8 mouse cellular contexts compared by ENCODE assay signal in genomic region chr16:30387871-30388460, GRCm38 (mm10). TPM values are rescaled to one million over a fixed set of nuclear protein-coding genes. Genes with fewer than 3 reads are reported as not detected.
DNase-seq lines count a peak whose midpoint lies in the region; ATAC-seq and TF ChIP-seq lines count a peak whose summit lies in the region.

No protein-coding gene starts in this region.

- peak; percentile 47 for ATAC-seq in cerebellum, adult (ENCODE audit: insufficient number of reproducible peaks, low FRiP score, low TSS enrichment)
- peak; percentile 51 for ATAC-seq in forebrain, embryonic 14.5 days
- no peak for ATAC-seq in granulocyte monocyte progenitor cell, adult 5-6 weeks (replicated peaks; ENCODE audit: poor library complexity, severe bottlenecking)

- peak overlapping the region; percentile 83 for H3K4me2 ChIP-seq in forebrain, embryonic 14.5 days (ENCODE audit: low read length)

- in situ Hi-C loops in ES-E14 (cut with MboI; ENCODE audit: low sequenced_read_pairs in 2 of 2, unreplicated experiment in 2 of 2): no loop called here

- 1% methylated on average over 36 of the region's 49 CpGs for WGBS in forebrain, embryonic 14.5 days
- under 1% methylated on average over 49 of the region's 49 CpGs for WGBS in hindbrain, embryonic 10.5 days

- DNase-seq in ES-E14 (ENCODE audit: low read depth, low spot score): no peak
- DNase-seq in forebrain, embryonic 14.5 days (ENCODE audit: low spot score): peak; percentile 16
- peak; percentile 55 for DNase-seq in hindbrain, embryonic 10.5 days (ENCODE audit: low spot score)
- peak; percentile 36 to 49 for DNase-seq in layer of hippocampus, postnatal 10 days (ENCODE audit: low spot score in 2 of 2)
- peak; percentile 26 for DNase-seq in lung, postnatal 36 days
- DNase-seq in right cerebral cortex, postnatal 10 days (ENCODE audit: low spot score in 2 of 2): peak; percentile 42 to 44

- peak overlapping the region; percentile 95 for H3K9ac ChIP-seq in ES-E14 (ENCODE audit: insufficient read depth, low read depth, low read length, poor library complexity, severe bottlenecking)
- peak overlapping the region; percentile 91 for H3K9ac ChIP-seq in forebrain, embryonic 14.5 days (ENCODE audit: low read length)

- H3K27ac ChIP-seq in ES-E14 (ENCODE audit: insufficient read depth, low read depth, low read length, poor library complexity, severe bottlenecking): no peak overlapping the region
- peak overlapping the region; percentile 63; the same call in 1 of the 2 replicates for H3K27ac ChIP-seq in forebrain, embryonic 14.5 days (ENCODE audit: low read depth, low read length)
- peak overlapping the region; percentile 95 for H3K27ac ChIP-seq in hindbrain, embryonic 10.5 days

- H3K27me3 ChIP-seq in forebrain, embryonic 14.5 days (replicated peaks; ENCODE audit: control insufficient read depth, insufficient read depth, low read length): no peaks in the 10 kb centered on the region
- 0 out of 2 replicates have a peak, but pooled peaks cover 7% of the 10 kb centered on the region for H3K27me3 ChIP-seq in hindbrain, embryonic 10.5 days (ENCODE audit: insufficient read depth, poor library complexity, severe bottlenecking)

- H3K36me3 ChIP-seq in ES-E14 (ENCODE audit: control insufficient read depth, insufficient read depth, low read length, poor library complexity, severe bottlenecking): no peaks in the 10 kb centered on the region; the same call in 1 of the 2 replicates
- H3K36me3 ChIP-seq in forebrain, embryonic 14.5 days (ENCODE audit: control insufficient read depth, insufficient read depth, low read length): peaks cover 9% of the 10 kb centered on the region; the same call in 1 of the 2 replicates
- peaks cover 41% of the 10 kb centered on the region for H3K36me3 ChIP-seq in hindbrain, embryonic 10.5 days

- H3K4me3 ChIP-seq in ES-E14 (ENCODE audit: insufficient read depth in 1 of 2, low read depth in 1 of 2, low read length in 2 of 2, poor library complexity in 1 of 2, severe bottlenecking in 1 of 2): peak overlapping the region; percentile 94
- H3K4me3 ChIP-seq in forebrain, embryonic 14.5 days (ENCODE audit: low read depth, low read length): peak overlapping the region; percentile 95
- H3K4me3 ChIP-seq in hindbrain, embryonic 10.5 days: peak overlapping the region; percentile 95

- H3K9me3 ChIP-seq in ES-E14 (ENCODE audit: control insufficient read depth, insufficient read depth, low read depth, low read length): no peaks in the 10 kb centered on the region
- no peaks in the 10 kb centered on the region; the same call in 1 of the 2 replicates for H3K9me3 ChIP-seq in forebrain, embryonic 14.5 days (replicated peaks; ENCODE audit: control insufficient read depth, low read length)
- peaks cover 3% of the 10 kb centered on the region; the same call in 1 of the 2 replicates for H3K9me3 ChIP-seq in hindbrain, embryonic 10.5 days

- H3K4me1 ChIP-seq in ES-E14 (ENCODE audit: control insufficient read depth in 2 of 2, insufficient read depth in 2 of 2, low read length in 2 of 2, poor library complexity in 1 of 2): peaks cover 4 to 7% of the 10 kb centered on the region in 2 experiments; a peak in 1 of 4 replicates
- H3K4me1 ChIP-seq in forebrain, embryonic 14.5 days (ENCODE audit: control insufficient read depth, insufficient read depth, low read length): peaks cover 16% of the 10 kb centered on the region; the same call in 1 of the 2 replicates
- H3K4me1 ChIP-seq in hindbrain, embryonic 10.5 days (replicated peaks): peaks cover 28% of the 10 kb centered on the region

TF ChIP-seq in ES-E14, 5 proteins besides CTCF, POLR2A, EP300 and RAD21:
- TF ChIP-seq CHD2 (IDR thresholded peaks at IDR 0.05; ENCODE audit: low read depth, low read length) (no peak), ZNF384 (IDR thresholded peaks at IDR 0.05; ENCODE audit: low read depth, low read length) (no peak), MAFK (IDR thresholded peaks at IDR 0.05; ENCODE audit: insufficient read depth, low read depth, low read length) (no peak), HCFC1 (IDR thresholded peaks at IDR 0.05; ENCODE audit: borderline replicate concordance, insufficient read depth, low read length) (no peak), ZC3H11A (IDR thresholded peaks at IDR 0.05; ENCODE audit: borderline replicate concordance, low read depth, low read length) (no peak)

RNA-seq across cellular contexts. Expression of gene Atp13a3, which starts 17.8 kb away (rescaled TPM):
- 87.2 and 98.9 TPM in 2 replicates for total RNA-seq in ES-E14 (2012; rRNA removed)
- polyA plus RNA-seq in forebrain, embryonic 14.5 days (2014; fragmentation: Nextera tagmentation; extraction: Ambion mirVana): 7.3 and 7.4 TPM in 2 replicates
- polyA plus RNA-seq in hindbrain, embryonic 10.5 days (2016; fragmentation: Nextera tagmentation; extraction: Ambion mirVana): 7.0 and 7.8 TPM in 2 replicates
- 10 to 100 TPM; 63.7 to 72.4 TPM for total RNA-seq in layer of hippocampus, postnatal 10 days (2021)
- 87.1 and 94.5 TPM in 2 replicates for total RNA-seq in granulocyte monocyte progenitor cell, adult 5-6 weeks (2014; fragmentation: Nextera tagmentation)
- 74.9 and 93.0 TPM in 2 replicates for total RNA-seq in granulocyte monocyte progenitor cell, adult 5-6 weeks (2017)
